Mouse (Mus musculus) embryonic facial prominence, embryonic 10.5 days (tissue): ENCODE data around the gene Ppp2r3a. TPM values are rescaled to one million over a fixed set of nuclear protein-coding genes. Genes with fewer than 3 reads are reported as not detected.
A peak's percentile ranks its signal among the peaks of the same experiment; 100 is the strongest.

Source experiments
- DNase-seq: peaks from one replicate; pipeline ENCODE4 v3.0.0-alpha.2; 2017; ENCODE audit warnings: low spot score
- H3K27ac ChIP-seq: fragments of 300-500 bp; sonication (generic); replicated peaks from 2 replicates; pipeline ENCODE4 v1.5.1; 2016; ENCODE audit warnings: mild to moderate bottlenecking
- H3K27me3 ChIP-seq: fragments of 300-500 bp; sonication (generic); replicated peaks from 2 replicates; pipeline ENCODE4 v1.6.1; 2016; ENCODE audit warnings: low read depth, mild to moderate bottlenecking; ENCODE audit not compliant: poor library complexity, severe bottlenecking
- H3K36me3 ChIP-seq: fragments of 300-500 bp; sonication (generic); replicated peaks from 2 replicates; pipeline ENCODE4 v1.6.1; 2016; ENCODE audit warnings: mild to moderate bottlenecking, moderate library complexity
- H3K4me1 ChIP-seq: fragments of 300-500 bp; sonication (generic); 2 replicates; pipeline ENCODE4 v1.6.1; 2016
- H3K4me3 ChIP-seq: fragments of 300-500 bp; sonication (generic); 2 replicates; pipeline ENCODE4 v1.5.1; 2016; ENCODE audit warnings: mild to moderate bottlenecking, moderate library complexity
- H3K9me3 ChIP-seq: fragments of 300-500 bp; sonication (generic); 2 replicates; pipeline ENCODE4 v1.6.1; 2016; ENCODE audit warnings: mild to moderate bottlenecking
- WGBS: fragments of 180-500 bp; shearing (Covaris S2); methylation state at CpG from one replicate; pipeline ENCODE4 v1.1.7; 2016; 5-methylcytosine and 5-hydroxymethylcytosine counted together
- polyA plus RNA-seq: library from polyadenylated mRNA; unstranded; fragments of >200 nt; fragmentation: Nextera tagmentation; extraction: Ambion mirVana; gene quantifications from 2 replicates; pipeline ENCODE4 v1.2.1, GENCODE M21; 2016

Gene Ppp2r3a
- polyA plus RNA-seq = 10.6 and 10.9 TPM in 2 replicates

DNA sequence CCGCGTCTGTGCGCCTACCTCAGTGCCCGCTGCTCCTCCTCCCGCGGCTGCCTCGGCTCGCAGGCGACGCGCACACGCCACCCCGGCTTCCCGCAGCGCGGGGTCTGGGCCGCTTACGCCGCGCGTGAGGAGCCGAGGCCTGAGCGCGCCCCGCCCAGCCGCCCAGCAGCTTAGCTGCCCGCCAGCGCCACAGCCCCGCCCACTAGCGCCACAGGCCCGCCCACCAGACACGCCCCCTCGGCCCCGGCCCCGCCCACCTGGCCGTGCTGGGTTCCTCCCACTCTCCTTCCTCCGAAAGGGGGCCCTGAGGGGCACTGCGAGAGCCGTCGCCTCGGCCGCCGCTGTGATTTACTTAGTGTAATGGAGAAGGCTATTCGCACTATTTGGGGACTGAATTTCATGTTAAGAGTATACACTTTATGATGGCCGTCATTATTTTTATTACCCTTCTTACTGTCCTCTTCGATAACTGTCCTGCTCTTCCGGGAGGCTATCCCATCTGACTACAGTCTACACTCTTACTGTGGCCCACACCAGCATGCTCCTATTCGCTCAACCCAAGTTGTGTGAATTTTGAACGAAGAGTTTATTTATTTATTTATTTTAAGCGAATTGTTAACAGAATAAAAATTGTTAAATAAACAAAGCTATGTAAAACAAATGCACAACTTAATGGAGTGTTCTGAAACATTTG, at the start of gene Ppp2r3a:
TSS of gene Ppp2r3a (minus strand) at position 152 of the 694 bp plus-strand sequence.
- 1% methylated on average over 50 of the region's 50 CpGs for WGBS
- Histone ChIP-seq H3K4me1 (peaks cover 18% of the 10 kb centered on the region), H3K4me3 (peak within 1 kb of the TSS; percentile 84), H3K36me3 (no peaks in the 10 kb centered on the region), H3K27me3 (no peaks in the 10 kb centered on the region), H3K9me3 (no peaks in the 10 kb centered on the region), H3K27ac (peak within 1 kb of the TSS; percentile 96)
- peak; percentile 99 for DNase-seq

DNA sequence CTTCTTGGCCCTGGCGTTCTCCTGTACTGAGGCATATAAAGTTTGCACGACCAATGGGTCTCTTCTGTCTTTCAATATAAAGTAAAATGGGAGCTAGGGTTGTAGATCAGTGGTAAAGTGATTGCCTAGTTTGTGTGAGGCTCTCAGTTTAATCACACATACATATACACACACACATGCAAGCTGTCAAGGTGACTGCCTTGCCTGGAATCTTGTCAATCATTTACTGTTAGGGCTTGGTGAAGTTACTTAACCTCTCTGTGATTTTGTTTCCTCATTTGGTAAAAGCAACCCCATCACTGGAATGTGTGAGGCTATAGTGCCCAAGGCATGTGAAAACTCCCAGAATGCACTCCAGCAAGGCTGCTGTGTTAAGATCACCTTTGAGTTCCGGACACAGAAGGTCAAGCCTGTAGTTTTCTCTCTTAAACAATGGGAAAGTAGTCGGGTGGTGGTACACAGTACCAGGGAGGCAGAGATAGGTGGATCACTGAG, 48.9 kb upstream of the Ppp2r3a start:
- no peak overlapping the region for H3K4me3 ChIP-seq
- no peaks in the 10 kb centered on the region for H3K36me3 ChIP-seq
- H3K27ac ChIP-seq = no peak overlapping the region
- DNase-seq = no peak
- H3K4me1 ChIP-seq = no peaks in the 10 kb centered on the region
- no peaks in the 10 kb centered on the region for H3K9me3 ChIP-seq
- no peaks in the 10 kb centered on the region for H3K27me3 ChIP-seq
- 86% methylated on average over 4 of the region's 4 CpGs for WGBS

DNA sequence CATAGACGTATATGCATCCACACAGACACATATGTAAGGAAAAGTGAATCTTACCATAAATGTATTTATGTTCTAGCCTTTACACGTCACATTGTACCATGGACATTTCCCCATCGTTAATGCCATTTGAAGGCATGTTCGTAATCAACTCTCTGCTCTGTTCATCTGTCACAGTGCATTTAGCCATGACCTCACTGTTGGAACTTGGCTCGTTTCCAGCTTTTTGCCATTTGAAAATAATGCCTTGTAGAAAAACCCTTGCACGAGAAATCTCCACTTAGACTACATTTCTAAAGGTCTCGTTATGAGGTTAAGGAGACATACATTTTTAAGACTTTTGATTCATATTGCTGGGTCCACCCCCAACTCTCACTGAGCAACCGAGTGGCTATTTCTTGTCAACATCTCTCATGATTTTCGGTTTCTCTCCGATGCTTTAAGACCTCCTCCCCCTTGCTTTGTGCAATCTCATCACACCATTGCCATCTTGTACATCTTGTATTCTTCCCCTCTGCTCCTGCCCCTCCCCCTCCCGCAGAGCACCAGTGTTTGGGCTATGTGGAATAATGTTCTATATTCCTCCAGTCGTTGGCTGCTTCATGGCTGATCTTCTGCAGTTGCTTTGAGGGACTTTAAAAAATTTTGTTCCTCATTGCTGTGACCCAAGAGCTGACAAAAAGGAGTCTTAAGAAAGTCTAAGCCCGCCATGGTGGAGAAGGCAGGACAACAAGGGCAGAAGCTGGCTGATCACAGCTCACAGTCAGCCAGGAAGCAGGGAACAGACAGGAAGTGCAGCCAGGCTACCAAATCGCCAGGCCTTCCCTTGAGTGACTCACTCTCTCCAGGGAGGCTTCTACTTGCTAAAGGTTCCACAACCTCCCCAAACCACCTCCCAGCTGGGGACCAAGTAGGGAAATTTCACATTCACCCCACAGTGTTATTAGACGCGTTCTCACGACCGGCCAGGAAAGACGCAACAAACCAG, 40.4 kb upstream of the Ppp2r3a start:
- 88% methylated on average over 19 of the region's 19 CpGs for WGBS

DNA sequence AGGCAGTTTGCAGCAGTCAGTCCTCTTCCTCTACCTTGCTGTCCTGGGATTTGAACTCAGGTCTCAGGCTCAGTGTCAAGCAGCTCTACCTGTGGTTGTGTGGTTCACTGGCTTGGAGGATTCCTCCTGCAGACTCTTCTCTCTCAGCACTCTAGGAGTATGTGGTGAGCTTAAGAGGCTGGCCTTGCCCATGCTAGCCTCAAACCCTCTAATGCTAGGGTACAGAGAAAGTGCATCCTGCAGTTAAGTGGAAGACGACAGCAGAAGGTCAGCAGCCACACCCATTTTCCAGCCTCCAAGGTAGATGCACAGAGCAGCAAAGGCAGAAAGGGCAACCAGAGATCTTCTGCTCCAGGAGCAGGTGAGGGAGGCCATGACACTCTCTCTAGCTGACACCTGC, 39.3 kb upstream of the Ppp2r3a start:
- H3K36me3 ChIP-seq = no peaks in the 10 kb centered on the region
- peaks cover 6% of the 10 kb centered on the region; the same call in 1 of the 2 replicates for H3K4me1 ChIP-seq
- no peaks in the 10 kb centered on the region for H3K27me3 ChIP-seq
- DNase-seq = no peak
- no peak overlapping the region for H3K4me3 ChIP-seq
- no peak overlapping the region for H3K27ac ChIP-seq
- 0 out of 2 replicates have a peak, but pooled peaks cover 3% of the 10 kb centered on the region for H3K9me3 ChIP-seq
- WGBS = 80% methylated on average over 1 of the region's 1 CpGs

More for the DNA sequence above, 40.4 kb upstream of the Ppp2r3a start:
- Histone ChIP-seq H3K4me3 (no peak overlapping the region), H3K27ac (no peak overlapping the region), H3K36me3 (no peaks in the 10 kb centered on the region), H3K9me3 (0 out of 2 replicates have a peak, but pooled peaks cover 3% of the 10 kb centered on the region), H3K4me1 (peaks cover 6% of the 10 kb centered on the region; the same call in 1 of the 2 replicates), H3K27me3 (no peaks in the 10 kb centered on the region)
- no peak for DNase-seq

DNA sequence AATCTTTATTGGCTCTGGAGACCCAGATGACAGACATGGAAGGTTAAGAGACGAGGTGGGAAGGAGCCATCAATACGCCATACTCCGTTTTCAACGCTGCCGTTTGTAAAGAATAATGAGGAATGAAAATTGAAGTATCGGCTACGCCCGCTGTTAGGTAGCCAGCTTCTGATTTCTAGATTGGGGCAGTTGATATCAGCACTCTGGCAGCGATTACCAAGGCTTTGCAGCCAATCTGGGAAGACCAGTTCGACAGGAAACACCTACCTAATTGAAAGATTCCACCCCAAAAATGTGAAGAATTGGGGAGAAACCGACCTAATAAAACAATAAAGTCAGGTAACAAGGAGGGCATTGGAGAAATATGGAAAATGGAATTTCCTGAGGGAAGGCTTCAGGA, 38.2 kb upstream of the Ppp2r3a start:
- no peak overlapping the region for H3K27ac ChIP-seq
- no peak for DNase-seq
- H3K9me3 ChIP-seq = 0 out of 2 replicates have a peak, but pooled peaks cover 3% of the 10 kb centered on the region
- no peaks in the 10 kb centered on the region for H3K27me3 ChIP-seq
- 85% methylated on average over 11 of the region's 11 CpGs for WGBS
- no peaks in the 10 kb centered on the region for H3K36me3 ChIP-seq
- no peak overlapping the region for H3K4me3 ChIP-seq
- peaks cover 6% of the 10 kb centered on the region; the same call in 1 of the 2 replicates for H3K4me1 ChIP-seq

DNA sequence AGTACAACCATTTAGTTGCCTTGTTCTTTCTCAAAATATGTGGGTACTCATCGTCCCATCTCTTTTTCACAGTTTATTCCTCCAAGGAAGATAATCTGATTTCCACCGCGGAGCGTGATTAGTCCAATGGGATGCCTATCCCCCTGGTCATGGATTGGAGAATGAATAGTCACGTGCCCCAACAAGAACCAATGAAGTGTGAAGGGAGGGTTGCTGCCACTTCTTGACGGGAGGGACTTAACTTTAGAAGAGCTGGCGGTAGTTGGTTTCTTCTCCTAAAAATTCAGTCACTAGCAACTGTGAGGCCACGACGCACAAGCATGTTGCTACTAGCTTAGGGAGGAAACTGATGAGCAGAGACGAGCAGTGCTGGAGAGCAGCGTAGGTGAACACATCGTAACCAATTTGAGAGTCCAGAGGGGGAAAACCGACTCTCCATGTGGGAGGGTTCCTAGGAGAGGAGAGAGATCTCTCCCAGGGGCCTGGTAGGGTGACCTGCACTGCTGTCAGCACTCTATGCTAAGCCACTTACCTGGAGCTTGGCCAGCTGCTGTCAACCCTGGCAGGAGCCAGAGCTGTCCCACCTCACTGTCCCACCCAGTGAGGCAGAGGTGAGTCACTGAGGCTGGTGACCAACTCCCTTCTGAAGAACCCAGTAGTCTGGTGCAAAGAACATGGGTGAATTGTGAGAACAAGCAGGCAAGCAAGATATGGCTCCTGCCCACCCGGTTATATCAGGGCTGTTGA, 37.5 kb upstream of the Ppp2r3a start:
- 0 out of 2 replicates have a peak, but pooled peaks cover 3% of the 10 kb centered on the region for H3K9me3 ChIP-seq
- H3K4me3 ChIP-seq = no peak overlapping the region
- no peaks in the 10 kb centered on the region for H3K27me3 ChIP-seq
- no peaks in the 10 kb centered on the region for H3K36me3 ChIP-seq
- WGBS = 90% methylated on average over 14 of the region's 14 CpGs
- no peak overlapping the region for H3K27ac ChIP-seq
- H3K4me1 ChIP-seq = peaks cover 6% of the 10 kb centered on the region; the same call in 1 of the 2 replicates
- no peak for DNase-seq

DNA sequence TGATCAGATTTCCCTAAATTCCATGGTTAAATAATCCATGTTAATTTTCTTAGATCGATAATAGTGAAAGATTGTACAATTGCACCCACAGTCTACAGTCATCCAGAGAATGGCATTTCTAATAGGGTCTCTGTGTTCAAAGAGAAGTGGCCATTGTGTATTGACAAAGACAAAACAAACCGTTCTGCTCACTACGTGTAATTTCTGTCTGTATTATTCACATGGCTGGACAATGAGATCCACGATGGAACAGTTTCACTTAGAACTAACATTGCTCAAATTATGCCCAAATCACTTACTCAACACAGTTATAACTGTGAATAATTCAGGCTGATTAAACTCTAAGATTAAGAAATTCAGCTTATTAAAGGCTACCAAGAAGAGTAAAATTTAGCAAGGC, 35.2 kb upstream of the Ppp2r3a start:
- no peaks in the 10 kb centered on the region for H3K36me3 ChIP-seq
- no peaks in the 10 kb centered on the region for H3K9me3 ChIP-seq
- no peak overlapping the region for H3K4me3 ChIP-seq
- 85% methylated on average over 4 of the region's 4 CpGs for WGBS
- no peak overlapping the region for H3K27ac ChIP-seq
- H3K27me3 ChIP-seq = no peaks in the 10 kb centered on the region
- no peak for DNase-seq
- H3K4me1 ChIP-seq = peaks cover 6% of the 10 kb centered on the region; the same call in 1 of the 2 replicates

DNA sequence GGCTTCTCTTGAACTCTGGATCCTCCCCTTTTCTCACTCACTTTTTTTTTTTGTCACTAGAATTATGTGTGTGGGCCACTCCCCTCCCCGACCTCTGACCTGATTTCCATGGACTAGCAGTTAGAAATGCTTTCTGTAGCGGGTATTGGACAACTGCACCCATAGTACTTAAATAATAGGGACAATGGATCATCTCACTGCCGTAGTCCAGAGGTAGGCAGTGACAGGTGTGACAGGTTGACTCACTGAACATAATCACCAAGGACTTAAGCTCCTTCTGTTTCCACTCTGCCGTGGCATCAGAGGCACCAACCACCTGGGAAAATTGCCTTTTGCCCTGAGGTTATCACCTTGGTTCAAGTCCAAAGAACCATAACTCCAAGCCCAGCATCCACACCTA, 32.5 kb upstream of the Ppp2r3a start:
- no peak for DNase-seq
- H3K27ac ChIP-seq = no peak overlapping the region
- no peaks in the 10 kb centered on the region for H3K9me3 ChIP-seq
- H3K36me3 ChIP-seq = no peaks in the 10 kb centered on the region
- no peaks in the 10 kb centered on the region for H3K27me3 ChIP-seq
- no peak overlapping the region for H3K4me3 ChIP-seq
- H3K4me1 ChIP-seq = peaks cover 9% of the 10 kb centered on the region
- 73% methylated on average over 4 of the region's 4 CpGs for WGBS

DNA sequence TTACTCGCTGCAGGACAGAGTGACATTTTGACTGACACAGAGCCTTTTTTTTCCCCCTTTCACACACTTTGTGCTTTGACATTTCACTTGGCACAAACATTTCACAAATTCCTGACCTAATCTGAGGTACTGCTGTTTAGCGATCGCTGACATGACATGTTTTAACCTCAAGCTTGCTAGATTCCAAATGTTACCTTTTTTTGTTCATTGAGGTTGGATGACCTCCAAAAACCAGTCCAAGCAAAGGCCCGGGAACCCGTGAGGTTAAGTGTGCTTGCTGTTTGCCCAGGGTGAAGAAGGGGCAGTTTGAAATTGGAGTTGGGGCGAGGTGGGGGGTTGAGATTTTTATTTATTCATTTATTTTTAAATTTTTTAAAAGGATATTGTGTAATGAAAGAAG, 31.1 kb upstream of the Ppp2r3a start:
- Histone ChIP-seq H3K27me3 (no peaks in the 10 kb centered on the region), H3K9me3 (no peaks in the 10 kb centered on the region), H3K4me3 (no peak overlapping the region), H3K4me1 (peaks cover 9% of the 10 kb centered on the region), H3K27ac (no peak overlapping the region), H3K36me3 (no peaks in the 10 kb centered on the region)
- no peak for DNase-seq
- 77% methylated on average over 6 of the region's 6 CpGs for WGBS

DNA sequence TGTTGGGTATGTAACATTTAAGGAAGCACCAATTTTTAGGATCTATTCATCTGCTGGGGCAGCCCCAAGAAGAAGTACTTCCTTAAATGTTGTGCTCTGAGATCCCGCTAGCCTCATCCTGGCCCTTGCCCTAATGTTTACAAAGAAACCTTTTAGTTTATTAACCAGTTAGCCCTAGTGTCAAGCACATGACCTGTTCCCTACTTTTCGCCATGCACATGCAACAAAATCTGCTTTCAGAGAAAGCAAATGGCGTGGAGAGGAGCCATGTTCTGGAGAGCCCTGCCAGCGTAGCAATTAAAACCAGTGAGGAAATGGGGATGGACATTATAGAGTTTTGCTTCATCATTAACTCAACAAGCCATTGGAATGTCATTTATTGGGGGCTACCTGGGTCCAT, 30.3 kb upstream of the Ppp2r3a start:
- no peak for DNase-seq
- Histone ChIP-seq H3K4me1 (peaks cover 9% of the 10 kb centered on the region), H3K9me3 (no peaks in the 10 kb centered on the region), H3K27me3 (no peaks in the 10 kb centered on the region), H3K36me3 (no peaks in the 10 kb centered on the region), H3K4me3 (no peak overlapping the region), H3K27ac (no peak overlapping the region)
- 68% methylated on average over 4 of the region's 4 CpGs for WGBS

DNA sequence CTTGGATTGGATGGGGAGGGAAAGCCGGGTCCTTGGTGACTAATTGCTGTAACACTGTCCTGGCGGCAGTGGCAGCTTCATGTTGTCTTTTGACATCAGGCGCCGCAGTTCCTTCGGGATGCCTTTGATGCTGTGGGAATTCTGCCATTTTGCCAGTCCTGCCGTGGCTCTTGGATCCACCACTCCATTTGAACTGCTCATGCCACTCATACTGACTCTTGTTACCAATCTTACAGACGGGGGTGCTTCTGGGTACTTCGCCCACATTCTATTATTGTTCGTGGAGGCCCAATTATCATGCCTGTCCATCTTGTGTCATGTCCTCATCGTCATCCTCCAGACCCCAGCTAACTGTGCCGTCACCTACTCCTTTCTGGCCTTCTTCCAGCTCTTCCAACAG, 29.7 kb upstream of the Ppp2r3a start:
- no peaks in the 10 kb centered on the region for H3K27me3 ChIP-seq
- H3K36me3 ChIP-seq = no peaks in the 10 kb centered on the region
- H3K4me1 ChIP-seq = peaks cover 9% of the 10 kb centered on the region
- WGBS = 91% methylated on average over 11 of the region's 11 CpGs
- H3K27ac ChIP-seq = no peak overlapping the region
- no peak for DNase-seq
- no peaks in the 10 kb centered on the region for H3K9me3 ChIP-seq
- H3K4me3 ChIP-seq = no peak overlapping the region

DNA sequence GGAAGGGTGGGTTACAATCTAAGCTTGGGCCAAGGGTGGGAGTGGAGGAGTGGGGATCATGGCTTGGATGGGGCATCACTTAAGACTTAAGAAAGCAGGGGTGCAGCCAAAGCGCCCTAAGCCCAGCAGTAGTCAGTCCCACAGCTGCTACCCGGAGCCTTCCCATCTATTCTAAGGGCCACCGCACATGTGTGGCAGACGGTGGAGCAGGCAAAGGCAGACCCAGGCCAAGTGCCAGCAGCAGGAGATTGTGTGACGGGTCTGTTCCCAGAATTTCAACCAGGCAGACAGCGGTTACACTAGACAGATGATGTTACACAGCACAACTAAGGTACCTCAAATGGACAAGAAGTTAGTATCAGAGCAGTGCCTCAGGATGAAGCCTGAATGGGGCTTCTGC, 29.3 kb upstream of the Ppp2r3a start:
- no peak for DNase-seq
- 92% methylated on average over 6 of the region's 6 CpGs for WGBS
- H3K9me3 ChIP-seq = no peaks in the 10 kb centered on the region
- H3K36me3 ChIP-seq = no peaks in the 10 kb centered on the region
- H3K27me3 ChIP-seq = no peaks in the 10 kb centered on the region
- no peak overlapping the region for H3K27ac ChIP-seq
- no peak overlapping the region for H3K4me3 ChIP-seq
- peaks cover 9% of the 10 kb centered on the region for H3K4me1 ChIP-seq
